Mouse (Mus musculus) megakaryocyte, embryonic 14.5 days (primary cell): Measurements from ENCODE around the gene Cry2.

Source experiments
- FLI1 ChIP-seq: IDR thresholded peaks from 2 replicates; pipeline ENCODE4 v1.6.1; 2012; ENCODE audit warnings: low read length, inconsistent platforms, mixed read lengths
- GATA1 ChIP-seq: IDR thresholded peaks from 3 replicates; pipeline ENCODE4 v1.6.1; 2012; ENCODE audit warnings: mixed read lengths, low read length, inconsistent platforms, borderline replicate concordance

- no peak for TF ChIP-seq GATA1
- no peak for TF ChIP-seq FLI1
These were observed 25.5 kb upstream of the Cry2 start for GRCm38 (mm10) chr2:92459141-92459920.
